Mouse (Mus musculus): ENCODE measurements at regions not wholly inside any gene's neighbourhood (a gene's known extent, or its start where the extent isn't known, plus 50 kb on each side); places are given as distances from the start of the nearest gene placed in this dataset.

GRCm38 (mm10) chr12:35724132-35724531 is 189.3 kb upstream of the Ahr start:
- no peak for DNase-seq (ENCODE audit: low read depth, low spot score)

- no peak for DNase-seq (ENCODE audit: low read depth, low spot score)
Measured at GRCm38 (mm10) chr12:35712671-35713070, 177.8 kb upstream of the Ahr start.

GRCm38 (mm10) chr12:35711549-35712070 is 176.8 kb upstream of the Ahr start:
- DNase-seq (ENCODE audit: low read depth, low spot score): no peak

GRCm38 (mm10) chr12:35710323-35710722 is 175.5 kb upstream of the Ahr start:
- DNase-seq (ENCODE audit: low read depth, low spot score): no peak

GRCm38 (mm10) chr12:35703479-35703878 is 168.6 kb upstream of the Ahr start:
- no peak for DNase-seq (ENCODE audit: low read depth, low spot score)

GRCm38 (mm10) chr12:35702674-35703073 is 167.8 kb upstream of the Ahr start:
- no peak for DNase-seq (ENCODE audit: low read depth, low spot score)

GRCm38 (mm10) chr12:35694253-35694652 is 159.4 kb upstream of the Ahr start:
- no peak for DNase-seq (ENCODE audit: low read depth, low spot score)

GRCm38 (mm10) chr12:35690914-35691313 is 156.1 kb upstream of the Ahr start:
- no peak for DNase-seq (ENCODE audit: low read depth, low spot score)

GRCm38 (mm10) chr12:35686231-35686630 is 151.4 kb upstream of the Ahr start:
- DNase-seq (ENCODE audit: low read depth, low spot score): no peak

- no peak for DNase-seq (ENCODE audit: low read depth, low spot score)
Measured at GRCm38 (mm10) chr12:35685189-35685588, 150.4 kb upstream of the Ahr start.

GRCm38 (mm10) chr12:35681864-35682449 is 147.1 kb upstream of the Ahr start:
- DNase-seq (ENCODE audit: low read depth, low spot score): no peak

GRCm38 (mm10) chr12:35679903-35680302 is 145.1 kb upstream of the Ahr start:
- DNase-seq (ENCODE audit: low read depth, low spot score): no peak

- no peak for DNase-seq (ENCODE audit: low read depth, low spot score)
Measured at GRCm38 (mm10) chr12:35679025-35679424, 144.2 kb upstream of the Ahr start.

- DNase-seq (ENCODE audit: low read depth, low spot score): peak; percentile 19
Measured at GRCm38 (mm10) chr12:35674487-35674886, 139.6 kb upstream of the Ahr start.

- DNase-seq (ENCODE audit: low read depth, low spot score): no peak
Measured at GRCm38 (mm10) chr12:35670980-35671379, 136.1 kb upstream of the Ahr start.

GRCm38 (mm10) chr12:35668716-35669115 is 133.9 kb upstream of the Ahr start:
- no peak for DNase-seq (ENCODE audit: low read depth, low spot score)

- no peak for DNase-seq (ENCODE audit: low read depth, low spot score)
Measured at GRCm38 (mm10) chr12:35667705-35668104, 132.9 kb upstream of the Ahr start.

GRCm38 (mm10) chr12:35667218-35667617 is 132.4 kb upstream of the Ahr start:
- DNase-seq (ENCODE audit: low read depth, low spot score): no peak

GRCm38 (mm10) chr12:35666062-35666461 is 131.2 kb upstream of the Ahr start:
- DNase-seq (ENCODE audit: low read depth, low spot score): no peak

GRCm38 (mm10) chr12:35663062-35663461 is 128.2 kb upstream of the Ahr start:
- no peak for DNase-seq (ENCODE audit: low read depth, low spot score)

- no peak for DNase-seq (ENCODE audit: low read depth, low spot score)
Measured at GRCm38 (mm10) chr12:35656563-35656962, 121.7 kb upstream of the Ahr start.

- DNase-seq (ENCODE audit: low read depth, low spot score): no peak
Measured at GRCm38 (mm10) chr12:35649772-35650171, 114.9 kb upstream of the Ahr start.

- no peak for DNase-seq (ENCODE audit: low read depth, low spot score)
Measured at GRCm38 (mm10) chr12:35642473-35642872, 107.6 kb upstream of the Ahr start.

- DNase-seq (ENCODE audit: low read depth, low spot score): no peak
Measured at GRCm38 (mm10) chr12:35641741-35642140, 106.9 kb upstream of the Ahr start.

All from telencephalon, adult 2 months (tissue).